Mouse (Mus musculus) megakaryocyte, embryonic 14.5 days (primary cell): ENCODE results near the gene Trim56. TPM values are rescaled to one million over a fixed set of nuclear protein-coding genes. Genes with fewer than 3 reads are reported as not detected.

ENCODE experiments used
- H3K27me3 ChIP-seq: replicated peaks from 2 replicates; pipeline ENCODE3; 2012; ENCODE audit warnings: inconsistent platforms
- H3K36me3 ChIP-seq: replicated peaks from 2 replicates; pipeline ENCODE3; 2012; ENCODE audit warnings: low read length, inconsistent platforms, mixed read lengths
- H3K4me1 ChIP-seq: 2 replicates; pipeline ENCODE4 v1.6.1; 2012; ENCODE audit warnings: inconsistent platforms
- H3K4me3 ChIP-seq: replicated peaks from 2 replicates; pipeline ENCODE3; 2012; ENCODE audit warnings: moderate library complexity, mild to moderate bottlenecking, inconsistent platforms
- H3K9me3 ChIP-seq: 2 replicates; pipeline ENCODE4 v1.6.1; 2012; ENCODE audit warnings: inconsistent platforms
- FLI1 ChIP-seq: IDR thresholded peaks from 2 replicates; pipeline ENCODE4 v1.6.1; 2012; ENCODE audit warnings: low read length, inconsistent platforms, mixed read lengths
- GATA1 ChIP-seq: IDR thresholded peaks from 3 replicates; pipeline ENCODE4 v1.6.1; 2012; ENCODE audit warnings: mixed read lengths, low read length, inconsistent platforms, borderline replicate concordance
- polyA plus RNA-seq: library from polyadenylated mRNA; stranded (reverse); fragments of >175 nt; gene quantifications from 2 replicates; pipeline ENCODE4 v1.2.3, GENCODE M21; 2012; ENCODE audit warnings: low replicate concordance; ENCODE audit not compliant: insufficient read depth

The Trim56 gene
- polyA plus RNA-seq, 1 experiment, result 2.1 TPM

DNA sequence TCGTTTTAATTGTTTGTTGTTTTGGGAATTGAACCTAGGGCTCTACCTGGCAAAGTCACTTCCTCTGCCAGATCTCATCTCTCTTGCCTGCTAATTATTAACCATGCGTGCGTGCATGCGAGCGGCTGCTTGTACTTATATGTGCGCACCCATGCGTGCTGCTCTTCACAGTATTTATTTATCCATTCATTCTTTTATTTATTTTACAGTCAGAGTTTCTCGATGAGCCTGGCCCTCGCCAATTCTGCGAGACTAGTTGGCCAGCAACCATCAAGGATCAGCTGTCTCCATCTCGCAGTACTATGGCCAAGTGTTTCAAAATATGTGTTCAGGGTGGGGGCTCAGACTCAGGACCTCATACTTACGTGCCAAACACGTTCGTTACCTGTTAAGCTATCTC is 38.0 kb downstream of the Trim56 start:
- no peaks in the 10 kb centered on the region for H3K36me3 ChIP-seq
- no peak overlapping the region for H3K4me3 ChIP-seq
- H3K9me3 ChIP-seq, result 0 out of 2 replicates have a peak, but pooled peaks cover 4% of the 10 kb centered on the region
- no peaks in the 10 kb centered on the region for H3K27me3 ChIP-seq
- H3K4me1 ChIP-seq, result peaks cover 87% of the 10 kb centered on the region
- TF ChIP-seq FLI1, result no peak
- TF ChIP-seq GATA1, result no peak

DNA sequence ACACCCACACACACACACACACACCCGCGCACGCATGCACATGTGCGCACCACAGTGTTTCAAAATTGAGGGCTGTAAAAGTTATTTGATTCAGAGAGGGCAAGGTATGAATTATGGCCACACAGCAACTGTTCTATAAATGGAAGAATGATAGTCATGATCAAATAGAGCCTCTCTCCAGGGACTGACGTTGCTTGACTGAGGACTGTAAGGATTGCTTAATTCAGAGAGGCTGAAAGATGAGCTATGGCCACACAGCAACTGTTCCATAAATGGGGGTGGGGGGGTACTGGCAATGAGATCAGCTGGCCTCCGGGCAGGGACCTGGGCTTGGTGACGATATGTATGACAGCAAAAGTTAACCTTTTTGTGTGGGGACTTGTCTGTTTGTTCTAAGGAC is 38.8 kb downstream of the Trim56 start:
- no peaks in the 10 kb centered on the region for H3K36me3 ChIP-seq
- no peak overlapping the region for H3K4me3 ChIP-seq
- no peaks in the 10 kb centered on the region for H3K27me3 ChIP-seq
- peaks cover 92% of the 10 kb centered on the region for H3K4me1 ChIP-seq
- 0 out of 2 replicates have a peak, but pooled peaks cover 4% of the 10 kb centered on the region for H3K9me3 ChIP-seq
- TF ChIP-seq GATA1, result no peak
- TF ChIP-seq FLI1, result no peak

DNA sequence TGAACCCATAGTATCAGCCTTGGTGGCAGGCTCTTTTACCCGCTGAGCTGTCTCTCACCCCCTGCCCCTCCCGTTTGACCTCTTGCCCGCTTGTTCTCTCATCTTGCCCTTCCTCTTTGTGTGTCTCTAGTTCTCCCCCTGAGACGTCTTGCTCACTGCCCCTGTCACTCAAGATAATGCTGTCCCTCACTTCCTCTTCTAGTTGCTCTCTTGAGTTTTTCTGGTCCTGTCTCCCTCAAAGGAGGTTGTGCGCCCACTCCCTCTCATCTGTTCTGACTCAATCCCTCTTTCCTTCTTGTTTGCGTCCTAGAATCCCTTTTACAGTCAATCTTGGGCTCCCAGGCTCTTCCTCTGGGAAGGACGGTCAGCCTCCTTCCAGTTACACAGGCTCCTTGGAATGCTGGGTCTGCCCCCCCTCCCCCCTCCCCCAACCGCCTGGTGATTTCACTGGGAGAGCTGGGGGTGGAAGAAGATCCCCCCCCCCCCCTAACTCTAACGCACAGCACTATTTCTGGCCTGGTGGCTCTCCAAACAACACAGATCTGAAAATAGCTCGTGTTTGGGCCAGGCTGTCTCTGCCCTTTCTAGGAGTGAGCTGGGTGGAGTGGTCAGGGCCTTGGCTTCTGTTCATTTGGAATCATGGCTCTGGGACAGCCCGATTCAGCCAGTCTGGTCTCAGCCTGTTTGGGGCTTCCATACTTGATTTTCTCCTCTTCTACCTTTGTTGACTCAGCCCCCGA is 39.6 kb downstream of the Trim56 start:
- no peaks in the 10 kb centered on the region for H3K36me3 ChIP-seq
- H3K4me3 ChIP-seq, result peak overlapping the region; percentile 40
- peaks cover 94% of the 10 kb centered on the region for H3K4me1 ChIP-seq
- no peaks in the 10 kb centered on the region for H3K9me3 ChIP-seq
- TF ChIP-seq GATA1 (no peak), FLI1 (no peak)
- no peaks in the 10 kb centered on the region for H3K27me3 ChIP-seq

DNA sequence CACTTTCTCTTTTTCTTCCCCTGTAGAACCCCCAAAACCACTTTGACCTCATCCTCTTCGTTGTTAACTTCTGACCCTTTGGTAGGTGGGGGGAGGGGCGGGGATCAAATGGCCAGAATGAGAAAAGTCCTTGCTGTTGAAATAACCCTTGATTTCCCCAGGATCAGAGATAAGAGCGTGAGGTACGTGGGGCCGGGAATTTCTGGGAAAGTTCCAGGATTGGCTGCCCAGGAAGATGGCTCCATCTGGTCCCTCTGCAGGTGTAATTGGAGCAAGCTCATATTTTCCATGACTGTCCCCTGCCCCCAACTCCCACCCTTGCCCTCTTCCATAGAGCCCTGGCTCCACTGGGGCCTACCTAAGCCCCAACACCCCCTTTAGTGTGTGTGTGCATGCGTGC is 40.3 kb downstream of the Trim56 start:
- Histone ChIP-seq H3K36me3 (no peaks in the 10 kb centered on the region), H3K9me3 (no peaks in the 10 kb centered on the region), H3K27me3 (peaks cover under 1% of the 10 kb centered on the region), H3K4me1 (peaks cover 94% of the 10 kb centered on the region), H3K4me3 (peak overlapping the region; percentile 38)
- TF ChIP-seq FLI1 (no peak), GATA1 (no peak)

DNA sequence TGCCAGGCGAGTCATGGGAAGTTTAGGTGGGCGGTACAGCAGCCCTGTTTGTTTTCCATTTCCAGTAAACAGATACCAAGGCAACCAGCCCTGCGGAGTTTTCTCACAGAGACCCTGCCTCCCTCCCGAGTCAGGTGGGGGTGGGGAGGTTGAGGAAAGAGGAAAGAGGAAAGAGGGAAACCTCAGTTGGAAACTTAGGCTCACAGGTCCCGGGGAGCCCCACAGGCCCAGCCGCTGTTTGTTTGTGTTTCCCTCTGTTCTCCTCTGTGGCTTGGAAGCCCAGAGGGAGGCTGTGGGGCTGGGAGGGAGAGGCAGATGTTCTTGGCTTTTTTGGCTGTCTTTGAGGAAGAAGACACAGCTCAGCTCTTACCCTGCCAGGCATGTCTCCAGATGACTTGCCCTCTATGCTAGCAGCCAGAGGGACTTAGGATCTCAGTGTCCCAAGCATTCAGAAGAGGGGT is 41.8 kb downstream of the Trim56 start:
- no peaks in the 10 kb centered on the region for H3K36me3 ChIP-seq
- H3K4me3 ChIP-seq, result no peak overlapping the region
- peaks cover 2% of the 10 kb centered on the region for H3K27me3 ChIP-seq
- TF ChIP-seq GATA1, result no peak
- no peak for TF ChIP-seq FLI1
- no peaks in the 10 kb centered on the region for H3K9me3 ChIP-seq
- H3K4me1 ChIP-seq, result peaks cover 90% of the 10 kb centered on the region

DNA sequence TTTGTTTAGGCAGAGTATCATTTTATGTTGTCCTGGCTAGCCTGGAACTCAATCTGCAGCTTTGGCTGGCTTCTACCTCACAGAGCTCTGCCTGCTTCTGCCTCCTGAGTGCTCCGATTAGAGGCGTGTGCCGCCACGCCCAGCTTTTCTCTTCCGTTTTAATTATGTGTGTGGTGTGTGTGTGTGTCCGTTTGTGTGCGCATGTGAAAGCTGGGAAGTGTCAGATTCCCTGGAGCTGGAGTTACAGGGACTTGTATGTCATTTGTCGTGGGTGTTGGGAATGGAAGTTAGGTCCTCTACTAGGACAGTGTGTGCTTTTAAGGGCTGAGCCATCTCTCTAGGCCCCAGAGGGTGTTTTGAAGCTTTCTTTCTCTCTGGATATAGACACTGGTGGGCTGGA is 42.9 kb downstream of the Trim56 start:
- no peaks in the 10 kb centered on the region for H3K36me3 ChIP-seq
- peaks cover 86% of the 10 kb centered on the region for H3K4me1 ChIP-seq
- peaks cover 2% of the 10 kb centered on the region for H3K27me3 ChIP-seq
- TF ChIP-seq GATA1 (no peak), FLI1 (no peak)
- H3K4me3 ChIP-seq, result no peak overlapping the region
- H3K9me3 ChIP-seq, result no peaks in the 10 kb centered on the region

DNA sequence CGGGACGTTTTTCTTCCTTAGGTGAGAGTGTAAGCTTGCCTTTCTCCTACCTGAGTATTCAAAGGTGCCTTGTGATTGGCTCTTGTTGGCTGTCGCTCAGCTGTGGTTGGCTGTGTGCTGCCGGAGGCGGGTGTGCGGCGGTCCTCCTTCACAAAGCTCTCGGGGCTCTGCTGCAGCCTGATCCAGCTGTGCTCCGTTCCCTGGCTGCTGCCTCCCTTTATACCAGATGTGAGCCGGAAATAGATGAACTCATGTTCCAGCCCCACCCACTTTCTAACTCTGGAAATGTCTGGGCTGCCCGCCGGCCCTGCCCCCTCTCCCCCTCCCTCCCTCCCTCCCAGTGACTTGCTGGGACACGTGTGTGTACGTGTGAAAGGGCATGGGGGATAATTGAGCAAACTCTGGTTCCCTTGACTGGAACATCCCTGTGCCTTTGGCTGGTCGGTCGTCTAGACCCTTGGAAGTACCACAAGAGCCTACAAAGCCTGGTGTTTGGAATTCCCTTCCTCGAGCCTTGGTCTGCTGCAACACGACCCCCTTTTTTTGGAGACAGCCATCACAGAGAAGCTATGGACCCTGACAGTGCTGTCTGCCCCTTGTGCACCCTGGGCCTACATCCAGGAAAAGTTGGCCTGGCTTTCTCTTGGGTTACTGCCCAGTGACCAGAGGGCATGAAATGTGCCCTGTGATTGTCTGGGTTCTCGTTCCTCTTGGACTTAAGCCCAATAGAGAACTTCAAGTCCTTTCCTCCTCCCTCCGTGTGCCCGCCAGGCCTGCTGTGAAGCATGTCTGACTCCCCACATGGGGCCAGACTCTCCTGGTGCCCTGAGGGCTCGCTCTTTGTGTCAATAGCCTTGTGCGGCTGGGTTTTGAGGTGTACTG is 43.7 kb downstream of the Trim56 start, which contains the start of gene Serpine1:
Gene Serpine1 (minus strand): TSS at position 190 of the 882 bp plus-strand sequence.
- peaks cover 3% of the 10 kb centered on the region for H3K36me3 ChIP-seq
- TF ChIP-seq FLI1 (no peak), GATA1 (no peak)
- H3K27me3 ChIP-seq, result peaks cover 4% of the 10 kb centered on the region
- no peaks in the 10 kb centered on the region for H3K9me3 ChIP-seq
- H3K4me3 ChIP-seq, result peak within 1 kb of the TSS; percentile 82
- H3K4me1 ChIP-seq, result peaks cover 84% of the 10 kb centered on the region

DNA sequence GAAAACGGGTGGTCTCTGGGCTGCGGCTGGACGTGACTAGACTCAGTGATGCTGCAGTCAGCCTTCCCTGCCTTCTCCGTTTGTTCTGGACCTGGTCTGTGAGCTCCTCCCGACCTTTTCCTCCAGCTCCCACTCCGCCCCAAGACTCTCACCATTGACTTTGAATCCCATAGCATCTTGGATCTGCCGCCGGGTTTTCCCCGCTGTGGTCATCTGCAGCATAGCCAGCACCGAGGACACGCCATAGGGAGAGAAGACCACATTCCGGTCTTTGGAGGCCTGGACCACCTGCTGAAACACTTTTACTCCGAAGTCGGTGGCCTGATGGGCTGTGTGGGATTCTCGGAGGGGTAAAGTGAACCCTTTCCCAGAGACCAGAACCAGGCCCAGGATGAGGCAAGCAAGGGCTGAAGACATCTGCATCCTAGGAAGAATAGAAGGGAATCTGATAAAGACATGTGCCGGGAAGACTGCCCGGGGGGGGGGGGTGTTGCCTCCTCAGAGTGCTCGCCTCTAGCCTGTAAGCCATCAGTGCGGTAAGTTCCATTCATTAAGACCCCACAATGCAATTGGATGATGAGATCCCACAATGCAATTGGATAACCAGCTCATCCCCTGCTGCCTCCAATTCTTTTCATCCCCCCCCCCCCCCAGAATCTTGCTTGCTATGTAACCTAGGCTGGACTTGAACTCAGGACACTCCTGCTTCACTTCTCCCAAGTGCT is 45.0 kb downstream of the Trim56 start:
- H3K4me1 ChIP-seq, result peaks cover 81% of the 10 kb centered on the region
- peaks cover 11% of the 10 kb centered on the region for H3K36me3 ChIP-seq
- H3K27me3 ChIP-seq, result peaks cover 9% of the 10 kb centered on the region
- no peak overlapping the region for H3K4me3 ChIP-seq
- no peak for TF ChIP-seq FLI1
- no peak for TF ChIP-seq GATA1
- H3K9me3 ChIP-seq, result no peaks in the 10 kb centered on the region

DNA sequence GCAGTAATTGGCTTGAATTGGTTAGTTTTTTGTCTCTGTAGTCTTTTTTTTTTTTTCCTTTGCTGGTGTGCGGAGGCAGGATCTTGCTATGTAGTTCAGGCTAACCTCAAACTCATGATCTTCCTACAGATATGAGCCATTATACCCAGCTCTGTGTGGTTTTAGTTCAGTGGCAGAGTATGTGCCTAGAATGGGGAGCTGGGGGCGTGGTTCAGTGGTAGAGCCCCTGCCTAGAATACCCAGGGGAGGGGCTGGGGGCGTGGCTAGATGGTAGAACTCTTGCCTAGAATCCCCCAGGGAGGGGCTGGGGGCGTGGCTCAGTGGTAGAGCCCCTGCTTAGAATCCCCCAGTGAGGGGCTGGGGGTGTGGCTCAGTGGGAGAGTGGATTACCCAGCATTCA is 47.3 kb downstream of the Trim56 start:
- Histone ChIP-seq H3K4me1 (peaks cover 63% of the 10 kb centered on the region), H3K27me3 (peaks cover 16% of the 10 kb centered on the region), H3K4me3 (no peak overlapping the region), H3K9me3 (no peaks in the 10 kb centered on the region), H3K36me3 (peaks cover 16% of the 10 kb centered on the region)
- no peak for TF ChIP-seq FLI1
- TF ChIP-seq GATA1, result no peak
